Mouse (Mus musculus) spleen, adult 12 weeks (tissue): ENCODE results near the gene Gtpbp4.
"Not testable (repeated sequence)": the region's sequence is repeated elsewhere in the genome, so short reads cannot be mapped to it uniquely, and the experiment has no call there.

Experiments
- DNase-seq: peaks from one replicate; pipeline ENCODE4 v3.0.0; 2022; ENCODE audit warnings: low spot score

Gene Gtpbp4

DNA sequence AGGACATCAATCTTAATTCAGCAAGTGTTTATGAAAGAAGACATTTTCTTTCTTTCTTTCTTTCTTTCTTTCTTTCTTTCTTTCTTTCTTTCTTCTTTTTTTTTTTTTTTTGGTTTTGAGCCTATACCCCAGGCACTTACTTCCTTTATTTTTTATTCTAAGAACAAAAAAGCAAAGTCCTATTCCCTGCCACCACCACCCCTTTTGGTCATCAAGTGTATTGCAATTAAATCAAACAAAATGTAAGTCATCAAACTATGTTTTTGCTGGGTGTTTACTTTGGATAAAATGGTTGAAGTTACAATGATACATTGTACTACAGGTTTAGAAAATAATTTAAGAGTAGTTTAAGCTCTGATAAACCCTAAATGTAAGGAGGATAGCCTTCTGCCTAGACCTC, 23.5 kb downstream of the Gtpbp4 start:
- no peak for DNase-seq

DNA sequence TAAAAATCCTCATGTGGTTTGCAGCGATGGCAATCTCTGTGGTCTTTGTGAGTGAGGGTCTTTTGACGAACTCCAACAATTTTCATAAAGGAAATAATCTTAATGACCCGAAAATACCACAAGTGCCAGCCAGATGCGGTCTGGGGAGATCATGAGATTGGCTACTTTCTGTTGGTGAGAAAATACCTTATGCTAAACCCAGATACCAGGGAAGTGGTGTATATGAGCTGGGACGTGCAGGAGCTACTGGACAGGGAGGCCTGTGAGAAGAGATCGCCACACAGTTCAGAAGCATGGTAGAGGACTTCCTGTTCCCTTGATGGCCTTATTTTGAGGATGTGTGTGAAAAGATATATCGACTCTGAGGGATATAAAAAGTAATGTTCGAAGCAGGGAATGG, 28.1 kb downstream of the Gtpbp4 start:
- DNase-seq: no peak

DNA sequence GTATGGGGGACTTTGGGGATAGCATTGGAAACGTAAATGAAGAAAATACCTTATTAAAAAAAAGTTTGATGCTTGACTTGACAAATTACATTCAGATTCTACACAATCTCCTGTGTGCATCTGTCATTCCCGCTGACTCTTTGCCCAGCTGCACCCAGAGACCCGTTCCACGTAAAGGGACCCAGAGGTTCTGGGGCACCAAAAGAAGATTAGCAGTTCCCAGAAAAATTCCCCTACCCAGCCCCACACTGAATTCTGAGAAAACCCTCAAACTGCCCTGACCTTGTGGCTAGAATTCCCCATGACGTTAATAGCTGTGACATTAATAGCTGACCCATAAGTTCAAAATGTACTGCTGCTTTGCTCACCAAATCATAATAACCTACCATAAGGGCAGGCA, 30.7 kb downstream of the Gtpbp4 start:
- DNase-seq: no peak

DNA sequence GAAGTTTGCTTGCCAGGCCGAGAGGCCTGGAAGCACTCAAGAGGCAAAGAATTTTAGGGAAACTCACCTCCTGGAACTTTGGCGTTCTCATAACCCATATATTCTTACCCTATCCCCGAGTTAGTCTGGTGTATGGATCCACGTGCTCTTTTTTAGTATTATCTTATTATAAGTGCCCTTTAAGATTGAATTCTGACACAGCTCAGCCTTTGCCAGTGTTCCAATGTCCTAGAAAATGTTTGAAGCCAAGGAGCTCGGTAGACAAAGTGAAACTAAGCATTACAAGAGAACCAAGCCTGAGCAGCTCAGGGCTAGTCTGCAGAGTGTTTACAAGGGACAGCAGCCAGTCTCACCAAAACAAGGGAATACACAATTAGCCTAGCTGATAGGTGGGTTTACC, 33.6 kb downstream of the Gtpbp4 start:
- DNase-seq: not testable (repeated sequence)

DNA sequence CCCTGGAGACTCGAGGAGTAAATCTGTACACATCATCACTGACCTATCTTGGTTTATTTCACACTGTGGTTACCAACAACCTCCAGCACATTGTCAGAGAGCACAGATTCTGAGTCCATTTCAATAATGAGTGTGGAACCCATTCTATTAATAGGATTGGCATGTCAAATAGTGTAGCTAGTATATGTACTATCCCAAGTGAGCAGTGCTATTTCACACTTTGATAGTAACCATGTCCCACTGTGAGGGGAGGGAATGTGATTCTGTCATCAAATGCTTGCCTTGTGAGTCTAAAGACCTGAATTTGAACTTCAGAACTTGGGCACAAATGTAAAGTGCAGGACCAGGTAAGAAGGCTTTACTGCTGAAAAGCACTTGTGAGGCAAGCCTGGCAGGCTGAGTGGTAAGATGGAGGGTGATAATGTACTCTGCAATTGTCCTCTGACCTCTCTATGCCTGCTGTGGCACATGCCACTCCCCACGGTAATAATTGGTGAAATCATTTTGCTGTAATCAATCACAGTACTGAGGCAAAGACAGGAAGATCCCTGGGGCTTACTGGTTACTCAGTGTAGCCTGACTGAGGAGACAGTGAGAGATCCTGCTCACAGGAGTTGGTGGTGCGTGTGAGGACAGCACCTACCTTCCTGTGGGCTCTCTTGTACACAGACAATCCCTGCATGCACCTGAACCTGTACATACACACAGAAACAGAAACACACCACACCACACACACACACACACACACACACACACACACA, 34.6 kb downstream of the Gtpbp4 start:
- DNase-seq: not testable (repeated sequence)

DNA sequence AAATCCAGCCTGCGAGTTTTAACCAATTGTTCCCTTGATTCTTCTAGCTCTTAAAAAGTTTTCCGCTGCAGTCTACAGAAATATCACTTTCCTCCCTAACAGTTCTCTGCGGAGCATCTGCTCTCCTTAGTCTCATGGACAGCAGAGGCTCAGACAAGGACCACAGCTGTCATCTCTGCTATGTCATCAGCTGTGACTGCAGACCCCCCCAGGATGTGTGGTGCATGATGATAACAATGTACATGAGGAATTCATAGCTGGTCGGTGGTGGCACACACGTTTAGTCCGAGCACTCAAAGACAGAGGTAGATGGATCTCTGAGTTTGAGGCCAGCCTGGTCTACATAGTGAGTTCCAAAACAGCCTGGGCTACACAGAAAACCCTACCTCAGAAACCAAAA, 36.3 kb downstream of the Gtpbp4 start:
- DNase-seq: not testable (repeated sequence)

DNA sequence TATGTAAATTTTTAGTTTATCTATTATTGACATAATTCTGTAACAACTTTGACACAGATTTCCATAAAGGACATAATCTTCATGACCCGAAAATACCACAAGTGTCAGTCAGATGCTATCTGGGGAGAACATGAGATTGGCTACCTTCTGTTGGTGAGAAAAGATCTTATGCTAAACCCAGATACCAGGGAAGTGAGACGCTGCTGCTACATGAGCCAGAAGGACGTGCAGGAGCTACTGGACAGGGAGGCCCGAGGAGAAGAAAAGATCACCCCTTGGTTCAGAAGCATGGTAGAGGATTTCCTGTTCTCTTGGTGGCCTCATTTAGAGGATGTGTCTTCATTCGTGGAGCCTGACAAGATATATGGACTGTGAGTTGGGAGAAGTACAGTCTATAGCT, 36.8 kb downstream of the Gtpbp4 start:
- DNase-seq: not testable (repeated sequence)

DNA sequence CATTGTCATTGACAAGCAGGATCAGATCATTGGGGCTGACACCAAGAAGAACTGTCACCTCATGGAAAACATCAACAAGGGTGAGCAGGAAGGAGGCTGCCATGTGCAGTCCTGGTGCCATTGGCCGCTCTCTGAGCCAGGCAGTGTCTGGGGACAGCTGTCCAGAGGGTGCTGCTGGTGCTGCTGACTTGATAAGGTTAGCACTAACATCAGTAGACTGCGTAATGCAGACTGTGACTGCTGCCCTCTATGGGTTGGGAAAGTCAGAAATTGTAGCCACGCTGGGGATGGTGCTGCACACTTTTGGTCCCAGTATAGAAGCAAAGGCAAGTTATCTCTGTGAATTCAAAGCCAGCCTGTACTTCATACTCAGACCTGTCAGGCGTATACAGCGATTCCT, 39.0 kb downstream of the Gtpbp4 start:
- not testable (repeated sequence) for DNase-seq

DNA sequence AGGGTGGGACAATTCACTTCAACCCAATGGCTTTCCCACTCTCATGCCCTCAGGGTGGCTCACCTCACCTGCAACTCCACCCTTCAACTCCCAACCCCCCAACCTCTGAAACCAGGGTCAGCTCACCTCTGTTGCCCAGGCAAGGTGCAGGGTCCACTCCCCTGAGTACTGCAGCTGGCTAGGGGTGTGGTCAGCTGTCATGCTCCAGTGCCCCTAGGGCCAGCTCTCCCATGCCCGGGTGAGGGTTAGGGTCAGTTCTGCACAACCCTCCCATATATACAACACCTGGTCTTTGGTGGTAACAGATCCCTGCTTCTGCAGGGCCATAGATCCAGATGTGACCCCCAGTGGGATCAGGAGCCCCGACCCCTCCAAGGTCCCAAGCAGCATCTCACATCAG, 40.8 kb downstream of the Gtpbp4 start:
- DNase-seq: not testable (repeated sequence)

DNA sequence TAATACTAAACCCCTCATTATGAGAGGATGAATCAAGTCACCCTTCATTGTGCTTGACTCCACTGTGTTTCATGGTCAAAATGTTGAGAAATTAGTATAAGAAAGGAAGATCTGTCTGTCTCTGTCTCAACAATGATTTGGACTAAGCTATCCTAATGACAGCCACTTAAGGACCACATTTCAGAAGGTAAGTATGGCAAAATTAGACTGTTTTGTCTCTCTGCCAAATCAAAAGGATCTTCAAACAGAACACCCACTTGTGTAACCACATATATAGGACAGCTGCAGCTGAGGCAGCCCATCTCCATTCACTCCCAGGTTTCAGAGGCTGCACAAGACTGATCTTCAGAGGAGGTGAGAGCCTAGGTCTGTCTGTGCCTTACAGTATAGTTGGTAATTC, 43.3 kb downstream of the Gtpbp4 start, which contains the start of gene Idi2:
Gene Idi2 (plus strand): TSS at position 301 of the 400 bp plus-strand sequence.
- not testable (repeated sequence) for DNase-seq

DNA sequence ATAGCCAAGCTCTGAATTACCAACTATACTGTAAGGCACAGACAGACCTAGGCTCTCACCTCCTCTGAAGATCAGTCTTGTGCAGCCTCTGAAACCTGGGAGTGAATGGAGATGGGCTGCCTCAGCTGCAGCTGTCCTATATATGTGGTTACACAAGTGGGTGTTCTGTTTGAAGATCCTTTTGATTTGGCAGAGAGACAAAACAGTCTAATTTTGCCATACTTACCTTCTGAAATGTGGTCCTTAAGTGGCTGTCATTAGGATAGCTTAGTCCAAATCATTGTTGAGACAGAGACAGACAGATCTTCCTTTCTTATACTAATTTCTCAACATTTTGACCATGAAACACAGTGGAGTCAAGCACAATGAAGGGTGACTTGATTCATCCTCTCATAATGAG, 47.8 kb downstream of the Gtpbp4 start, which contains the start of gene Gm9745:
Gene Gm9745 (minus strand): TSS at position 101 of the 400 bp plus-strand sequence.
- DNase-seq: not testable (repeated sequence)

DNA sequence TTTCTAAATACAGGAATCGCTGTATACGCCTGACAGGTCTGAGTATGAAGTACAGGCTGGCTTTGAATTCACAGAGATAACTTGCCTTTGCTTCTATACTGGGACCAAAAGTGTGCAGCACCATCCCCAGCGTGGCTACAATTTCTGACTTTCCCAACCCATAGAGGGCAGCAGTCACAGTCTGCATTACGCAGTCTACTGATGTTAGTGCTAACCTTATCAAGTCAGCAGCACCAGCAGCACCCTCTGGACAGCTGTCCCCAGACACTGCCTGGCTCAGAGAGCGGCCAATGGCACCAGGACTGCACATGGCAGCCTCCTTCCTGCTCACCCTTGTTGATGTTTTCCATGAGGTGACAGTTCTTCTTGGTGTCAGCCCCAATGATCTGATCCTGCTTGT, 52.1 kb downstream of the Gtpbp4 start:
- DNase-seq: not testable (repeated sequence)

DNA sequence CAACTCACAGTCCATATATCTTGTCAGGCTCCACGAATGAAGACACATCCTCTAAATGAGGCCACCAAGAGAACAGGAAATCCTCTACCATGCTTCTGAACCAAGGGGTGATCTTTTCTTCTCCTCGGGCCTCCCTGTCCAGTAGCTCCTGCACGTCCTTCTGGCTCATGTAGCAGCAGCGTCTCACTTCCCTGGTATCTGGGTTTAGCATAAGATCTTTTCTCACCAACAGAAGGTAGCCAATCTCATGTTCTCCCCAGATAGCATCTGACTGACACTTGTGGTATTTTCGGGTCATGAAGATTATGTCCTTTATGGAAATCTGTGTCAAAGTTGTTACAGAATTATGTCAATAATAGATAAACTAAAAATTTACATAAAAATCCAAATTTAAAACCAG, 54.2 kb downstream of the Gtpbp4 start:
- not testable (repeated sequence) for DNase-seq

DNA sequence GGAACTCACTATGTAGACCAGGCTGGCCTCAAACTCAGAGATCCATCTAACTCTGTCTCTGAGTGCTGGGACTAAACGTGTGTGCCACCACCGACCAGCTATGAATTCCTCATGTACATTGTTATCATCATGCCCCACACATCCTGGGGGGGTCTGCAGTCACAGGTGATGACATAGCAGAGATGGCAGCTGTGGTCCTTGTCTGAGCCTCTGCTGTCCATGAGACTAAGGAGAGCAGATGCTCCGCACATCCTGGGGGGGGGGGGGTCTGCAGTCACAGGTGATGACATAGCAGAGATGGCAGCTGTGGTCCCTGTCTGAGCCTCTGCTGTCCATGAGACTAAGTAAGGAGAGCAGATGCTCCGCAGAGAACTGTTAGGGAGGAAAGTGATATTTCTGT, 54.8 kb downstream of the Gtpbp4 start:
- not testable (repeated sequence) for DNase-seq

DNA sequence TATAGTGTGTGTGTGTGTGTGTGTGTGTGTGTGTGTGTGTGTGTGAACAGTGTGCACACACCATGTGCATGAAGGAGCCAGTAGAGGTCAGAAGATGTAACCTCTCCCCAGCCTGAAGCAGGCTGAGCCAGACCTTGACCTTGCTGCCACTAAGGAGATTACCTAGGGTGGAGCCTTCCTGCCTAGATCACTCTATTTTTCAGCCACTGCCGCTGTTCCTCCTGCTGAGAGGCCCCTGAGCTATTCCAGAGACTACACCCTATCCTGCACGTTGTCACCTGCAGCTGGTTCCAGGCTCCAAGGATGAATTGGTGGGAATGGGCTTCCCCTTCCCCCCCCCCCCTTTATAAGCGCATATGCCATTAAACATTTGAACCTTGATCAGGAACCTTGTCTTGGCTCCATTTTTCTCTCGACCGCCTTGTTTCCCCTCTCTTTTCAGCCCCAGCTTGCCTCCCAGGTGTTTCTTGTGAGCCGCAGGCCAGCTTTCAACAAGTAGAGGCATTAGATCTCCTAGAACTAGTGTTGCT, 58.2 kb downstream of the Gtpbp4 start:
- not testable (repeated sequence) for DNase-seq

DNA sequence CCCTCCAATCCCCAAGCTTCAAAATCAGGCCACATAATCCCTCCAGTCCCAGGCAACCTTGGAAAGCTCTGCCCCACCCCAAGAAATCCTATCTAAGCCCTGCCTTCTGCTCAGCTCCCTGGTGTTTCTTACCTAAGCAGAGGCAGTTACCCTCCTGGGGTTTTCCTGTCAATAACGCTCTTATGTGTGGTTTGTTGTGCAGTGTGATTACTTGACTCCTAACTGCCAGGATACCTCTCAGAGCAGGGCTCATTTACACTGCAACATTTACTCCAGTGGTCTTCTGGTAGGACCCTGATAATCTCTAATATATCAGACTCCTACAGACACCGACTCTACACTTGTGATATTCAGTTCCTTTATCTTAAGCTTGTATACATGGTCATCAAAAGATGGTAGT, 62.4 kb downstream of the Gtpbp4 start:
- no peak for DNase-seq
